Mouse (Mus musculus): ENCODE results near the gene Scgb1c1. TPM values are rescaled to one million over a fixed set of nuclear protein-coding genes. Genes with fewer than 3 reads are reported as not detected.
"Not testable (repeated sequence)": the region's sequence is repeated elsewhere in the genome, so short reads cannot be mapped to it uniquely, and the experiment has no call there.

The Scgb1c1 gene
- polyA plus RNA-seq, 1 experiment from 2014 or later, result not detected

DNA sequence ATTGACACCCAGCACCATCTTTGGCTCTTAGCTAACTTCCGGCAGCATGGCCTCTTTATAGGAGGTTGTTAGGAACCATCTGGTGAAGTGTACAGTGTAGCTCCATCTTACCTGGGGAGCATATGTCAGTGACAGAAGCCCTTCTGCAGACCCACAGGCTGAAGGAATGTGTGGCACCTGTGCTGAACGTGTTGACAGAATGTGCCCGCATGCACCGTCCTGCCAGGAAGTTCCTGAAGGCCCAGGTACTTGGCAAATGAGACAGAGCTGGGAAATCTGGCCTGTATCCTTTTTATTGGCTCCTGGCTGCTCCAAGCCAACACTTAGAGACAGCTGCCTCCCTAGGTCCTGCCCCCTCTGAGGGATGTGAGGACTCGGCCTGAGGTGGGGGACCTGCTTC, 15.4 kb downstream of the Scgb1c1 start:
- no peak overlapping the region for H3K27ac ChIP-seq (replicated peaks)
- peaks cover 73% of the 10 kb centered on the region for H3K36me3 ChIP-seq
- H3K4me3 ChIP-seq, result no peak overlapping the region
- WGBS, result 95% methylated on average over 5 of the region's 5 CpGs
- H3K9me3 ChIP-seq (replicated peaks), result no peaks in the 10 kb centered on the region
- peaks cover 24% of the 10 kb centered on the region for H3K4me1 ChIP-seq
- no peak for DNase-seq (ENCODE audit: low spot score)
- no peaks in the 10 kb centered on the region for H3K27me3 ChIP-seq (ENCODE audit: low read depth, poor library complexity, severe bottlenecking)

DNA sequence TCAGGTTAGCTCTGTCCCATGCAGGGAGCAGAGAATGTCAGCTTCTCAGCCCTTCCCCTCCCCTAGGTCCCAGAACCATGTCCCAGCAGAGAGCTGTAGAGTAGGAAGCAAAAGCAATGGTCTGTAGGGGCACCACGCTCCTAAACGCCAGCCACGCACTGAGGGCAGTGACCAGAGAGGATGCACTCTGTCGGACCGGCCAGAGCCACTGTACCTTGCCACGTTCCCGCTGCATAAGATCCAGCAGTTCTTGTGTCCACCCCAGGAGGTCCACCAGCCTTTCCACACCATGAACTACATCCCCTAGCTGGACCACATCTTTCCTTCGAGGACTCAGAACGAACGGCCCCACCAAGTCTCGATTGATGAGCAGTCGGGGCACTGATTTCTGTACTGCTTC, 19.4 kb downstream of the Scgb1c1 start:
- Histone ChIP-seq H3K36me3 (peaks cover 84% of the 10 kb centered on the region), H3K9me3 (replicated peaks) (no peaks in the 10 kb centered on the region), H3K27ac (replicated peaks) (no peak overlapping the region), H3K27me3 (ENCODE audit: low read depth, poor library complexity, severe bottlenecking) (no peaks in the 10 kb centered on the region), H3K4me3 (no peak overlapping the region), H3K4me1 (no peaks in the 10 kb centered on the region)
- no peak for DNase-seq (ENCODE audit: low spot score)
- 92% methylated on average over 12 of the region's 12 CpGs for WGBS

DNA sequence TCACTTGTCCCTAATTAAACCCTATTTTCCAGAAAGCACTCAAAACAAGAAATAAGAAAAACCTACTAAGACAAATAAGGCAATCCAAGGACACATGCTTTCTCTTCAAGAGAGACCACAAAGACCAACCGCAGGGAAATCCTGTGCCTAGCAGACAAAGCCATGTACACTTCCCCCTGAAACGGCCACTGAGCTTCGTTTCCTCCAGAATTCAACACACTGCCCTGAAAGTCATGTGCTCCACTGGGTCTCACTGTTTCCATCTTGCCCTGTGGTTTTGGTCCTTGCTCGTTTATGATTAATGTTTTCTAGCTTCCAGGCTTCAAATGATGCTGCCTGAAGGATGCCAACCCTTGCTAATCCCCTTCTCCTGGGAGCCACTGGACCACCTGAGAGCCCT, 28.9 kb downstream of the Scgb1c1 start:
- Histone ChIP-seq H3K9me3 (replicated peaks) (no peaks in the 10 kb centered on the region), H3K27me3 (ENCODE audit: low read depth, poor library complexity, severe bottlenecking) (no peaks in the 10 kb centered on the region)
- 93% methylated on average over 4 of the region's 4 CpGs for WGBS

DNA sequence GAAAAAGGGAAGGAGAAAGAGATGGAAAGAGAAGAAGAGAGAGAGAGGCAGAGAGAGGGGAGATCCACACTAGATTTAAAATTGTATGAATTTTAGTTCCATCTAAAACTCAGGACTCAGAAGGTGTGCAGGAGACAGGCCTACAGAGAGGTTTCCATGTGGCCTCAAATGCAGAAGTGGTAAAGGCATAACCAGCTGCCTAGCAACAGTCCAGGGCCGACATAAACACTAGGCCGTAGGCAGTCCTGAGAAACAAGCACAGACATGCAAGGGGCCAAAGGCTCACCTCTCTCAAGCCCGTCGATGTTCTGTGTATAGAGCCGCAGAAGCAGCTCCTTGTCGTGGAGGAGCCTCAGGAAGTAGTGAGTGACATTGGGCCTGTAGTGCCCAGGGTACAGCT, 32.0 kb downstream of the Scgb1c1 start:
- Histone ChIP-seq H3K9me3 (replicated peaks) (no peaks in the 10 kb centered on the region), H3K27ac (replicated peaks) (no peak overlapping the region), H3K4me1 (peaks cover 12% of the 10 kb centered on the region), H3K4me3 (no peak overlapping the region), H3K27me3 (ENCODE audit: low read depth, poor library complexity, severe bottlenecking) (no peaks in the 10 kb centered on the region), H3K36me3 (peaks cover 40% of the 10 kb centered on the region)
- WGBS, result 86% methylated on average over 6 of the region's 6 CpGs
- no peak for DNase-seq (ENCODE audit: low spot score)

More for the DNA sequence above, 28.9 kb downstream of the Scgb1c1 start:
- H3K36me3 ChIP-seq, result peaks cover 42% of the 10 kb centered on the region
- H3K4me3 ChIP-seq, result no peak overlapping the region
- H3K4me1 ChIP-seq, result no peaks in the 10 kb centered on the region
- H3K27ac ChIP-seq (replicated peaks), result no peak overlapping the region
- no peak for DNase-seq (ENCODE audit: low spot score)

DNA sequence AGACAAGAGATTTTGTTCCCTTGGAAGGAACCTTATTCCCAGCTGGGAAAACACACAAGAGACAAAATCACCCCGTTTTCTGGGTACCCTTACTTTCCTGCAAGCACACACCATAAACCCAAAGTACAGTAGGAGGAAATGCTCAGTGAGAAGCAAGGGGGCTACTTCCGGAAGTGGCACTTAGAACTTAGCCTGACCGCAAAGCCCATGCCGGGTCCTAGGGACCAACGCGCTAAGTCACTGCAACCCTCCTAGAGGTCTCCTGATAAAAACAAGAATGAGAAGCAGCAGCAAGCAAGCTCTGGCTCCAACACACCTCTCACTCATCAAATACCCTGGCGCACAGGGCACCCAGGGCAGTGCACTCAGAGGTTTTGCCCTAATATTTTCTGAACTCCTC, 34.0 kb downstream of the Scgb1c1 start:
- Histone ChIP-seq H3K4me1 (peaks cover 23% of the 10 kb centered on the region), H3K27ac (replicated peaks) (no peak overlapping the region), H3K27me3 (ENCODE audit: low read depth, poor library complexity, severe bottlenecking) (no peaks in the 10 kb centered on the region), H3K9me3 (replicated peaks) (no peaks in the 10 kb centered on the region), H3K4me3 (no peak overlapping the region), H3K36me3 (peaks cover 40% of the 10 kb centered on the region)
- DNase-seq (ENCODE audit: low spot score), result no peak
- WGBS, result 90% methylated on average over 7 of the region's 7 CpGs

DNA sequence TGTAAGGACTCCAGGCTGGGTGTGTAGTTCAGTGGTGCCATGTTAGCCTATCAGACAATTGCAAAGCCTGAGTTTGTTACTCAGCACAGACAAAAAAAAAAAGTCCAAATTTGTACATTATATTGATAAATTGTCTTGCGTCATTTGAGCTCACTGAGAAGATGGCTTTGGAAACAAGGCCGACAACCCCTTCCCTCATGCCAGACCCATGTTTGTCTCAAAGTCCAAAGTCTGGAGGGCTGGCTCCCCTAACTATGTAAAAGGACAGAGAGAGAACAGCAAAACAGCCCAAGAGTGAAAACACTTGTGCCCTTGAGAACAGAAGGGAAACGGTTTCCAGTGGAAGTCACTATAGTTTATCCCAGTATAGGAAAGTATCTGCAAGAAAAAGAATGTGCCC, 35.1 kb downstream of the Scgb1c1 start:
- WGBS, result 92% methylated on average over 3 of the region's 3 CpGs
- Histone ChIP-seq H3K4me1 (peaks cover 23% of the 10 kb centered on the region), H3K36me3 (peaks cover 41% of the 10 kb centered on the region), H3K27ac (replicated peaks) (no peak overlapping the region), H3K9me3 (replicated peaks) (no peaks in the 10 kb centered on the region), H3K4me3 (no peak overlapping the region), H3K27me3 (ENCODE audit: low read depth, poor library complexity, severe bottlenecking) (no peaks in the 10 kb centered on the region)
- no peak for DNase-seq (ENCODE audit: low spot score)

DNA sequence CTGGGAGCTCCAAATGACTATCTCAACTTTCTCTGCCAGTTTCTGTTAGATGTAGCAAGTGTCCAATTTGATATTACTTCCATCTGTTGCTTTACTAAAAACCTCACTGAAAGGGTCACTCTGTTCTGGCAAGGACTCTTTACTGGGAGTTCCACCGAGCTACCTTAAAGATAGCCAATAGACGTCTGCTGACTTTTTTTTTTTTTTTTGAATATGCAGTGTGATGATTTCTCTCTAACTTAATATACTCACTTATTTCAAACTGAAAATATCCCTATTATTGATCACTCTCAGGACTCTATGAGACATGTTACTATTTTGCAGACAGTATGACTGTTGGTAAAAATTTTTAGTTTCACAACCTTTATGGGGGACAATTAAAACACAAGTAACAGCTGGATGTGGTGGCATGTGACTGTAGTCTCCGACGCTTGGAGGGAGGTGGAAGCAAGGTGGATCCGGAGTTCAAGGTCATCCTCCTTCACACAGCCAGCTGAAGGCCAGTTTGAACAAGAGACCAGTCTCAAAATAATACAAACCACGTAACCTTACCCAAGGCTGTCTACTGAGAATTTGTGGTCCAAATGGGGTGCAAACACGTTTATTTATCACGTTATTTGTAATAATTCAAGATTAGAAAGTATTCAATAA, 35.6 kb downstream of the Scgb1c1 start:
- H3K4me3 ChIP-seq, result peak overlapping the region; percentile 96
- no peaks in the 10 kb centered on the region for H3K9me3 ChIP-seq (replicated peaks)
- no peak for DNase-seq (ENCODE audit: low spot score)
- H3K27ac ChIP-seq (replicated peaks), result peak overlapping the region; percentile 87
- H3K36me3 ChIP-seq, result peaks cover 42% of the 10 kb centered on the region
- peaks cover 23% of the 10 kb centered on the region for H3K4me1 ChIP-seq
- no peaks in the 10 kb centered on the region for H3K27me3 ChIP-seq (ENCODE audit: low read depth, poor library complexity, severe bottlenecking)
- 36% methylated on average over 8 of the region's 8 CpGs for WGBS

DNA sequence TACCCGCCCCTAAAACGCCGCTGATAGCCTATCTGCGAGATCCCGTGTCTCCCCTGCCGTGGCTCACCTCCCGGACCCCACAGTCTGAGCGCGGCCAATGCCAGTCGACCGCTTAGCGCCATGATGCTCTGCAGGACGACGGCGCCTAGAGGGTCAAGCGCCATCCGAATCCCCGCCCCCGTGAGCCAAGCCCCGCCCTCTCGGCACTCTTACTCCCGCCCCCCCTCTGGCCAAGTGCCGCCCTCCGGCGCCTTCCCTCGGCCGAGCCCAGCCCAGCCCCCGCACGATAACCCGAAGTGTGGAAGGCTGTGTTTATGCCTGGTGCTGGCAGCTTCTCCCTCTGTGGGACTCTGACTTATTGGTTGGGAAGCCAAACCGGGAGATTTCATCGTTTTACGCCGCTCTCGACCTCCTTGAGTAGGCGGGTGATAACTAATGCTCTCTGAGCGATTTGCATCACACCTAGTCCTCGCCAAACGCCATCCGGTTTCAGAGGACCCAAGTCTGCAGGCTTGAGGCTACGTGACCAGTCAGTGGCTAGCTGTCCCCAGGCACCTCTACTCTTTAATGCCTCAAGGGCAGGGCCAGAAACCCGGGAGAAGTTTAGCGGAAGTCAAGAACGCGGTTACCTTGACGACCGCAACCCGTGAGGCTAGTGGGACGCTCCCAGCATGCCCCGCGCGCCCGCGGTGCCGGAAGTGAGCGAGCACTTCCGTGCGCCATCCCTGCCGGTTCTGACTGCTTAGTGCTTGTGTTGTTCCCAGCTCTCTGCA, 36.5 kb downstream of the Scgb1c1 start, which contains the start of the genes Psmd13 and Sirt3:
Gene Psmd13, plus strand, starts transcription at position 273 of the 773 bp plus-strand sequence.
Gene Sirt3, minus strand, starts transcription at position 614 of the 773 bp plus-strand sequence.
- peak within 1 kb of the TSS; percentile 96 for H3K4me3 ChIP-seq
- H3K27me3 ChIP-seq (ENCODE audit: low read depth, poor library complexity, severe bottlenecking), result no peaks in the 10 kb centered on the region
- H3K4me1 ChIP-seq, result peaks cover 23% of the 10 kb centered on the region
- H3K36me3 ChIP-seq, result peaks cover 42% of the 10 kb centered on the region
- H3K9me3 ChIP-seq (replicated peaks), result no peaks in the 10 kb centered on the region
- WGBS, result under 1% methylated on average over 59 of the region's 59 CpGs
- peak within 1 kb of the TSS; percentile 87 for H3K27ac ChIP-seq (replicated peaks)
- DNase-seq (ENCODE audit: low spot score), result peak; percentile 94

DNA sequence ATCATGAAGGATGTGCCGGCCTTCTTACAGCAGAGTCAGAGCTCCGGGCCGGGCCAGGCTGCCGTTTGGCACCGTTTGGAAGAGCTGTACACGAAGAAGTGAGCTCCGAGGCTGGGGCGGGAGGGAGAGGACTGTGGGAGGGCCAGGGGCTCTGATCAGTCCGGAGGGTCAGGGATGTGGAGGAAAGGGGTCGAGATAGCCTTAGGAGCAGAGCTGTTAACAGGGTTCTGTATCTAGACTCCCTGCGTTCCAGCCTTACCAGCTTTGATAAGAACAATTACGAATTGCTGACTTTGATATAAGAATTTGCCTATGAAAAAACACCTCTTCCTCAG, 37.1 kb downstream of the Scgb1c1 start:
- Histone ChIP-seq H3K36me3 (peaks cover 44% of the 10 kb centered on the region), H3K9me3 (replicated peaks) (no peaks in the 10 kb centered on the region), H3K27me3 (ENCODE audit: low read depth, poor library complexity, severe bottlenecking) (no peaks in the 10 kb centered on the region), H3K27ac (replicated peaks) (peak overlapping the region; percentile 87), H3K4me1 (peaks cover 23% of the 10 kb centered on the region), H3K4me3 (peak overlapping the region; percentile 96)
- 0% methylated on average over 12 of the region's 12 CpGs for WGBS
- no peak for DNase-seq (ENCODE audit: low spot score)

DNA sequence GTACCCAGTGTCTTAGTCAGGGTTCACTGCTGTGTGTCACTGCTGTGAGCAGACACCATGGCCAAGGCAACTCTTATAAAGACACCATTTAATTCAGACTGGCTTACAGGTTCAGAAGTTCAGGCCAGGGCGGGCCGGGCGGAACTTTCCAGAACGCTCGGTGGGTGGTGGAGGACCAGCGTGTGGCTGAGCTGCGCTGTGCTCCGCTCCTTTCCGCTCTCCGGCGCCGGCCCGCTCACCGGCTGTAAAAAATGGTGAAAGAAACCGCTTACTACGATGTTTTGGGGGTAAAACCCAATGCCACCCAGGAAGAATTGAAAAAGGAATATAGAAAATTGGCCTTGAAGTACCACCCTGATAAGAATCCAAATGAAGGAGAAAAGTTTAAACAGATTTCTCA, 45.3 kb downstream of the Scgb1c1 start:
- 96% methylated on average over 16 of the region's 16 CpGs for WGBS
- H3K36me3 ChIP-seq, result peaks cover 87% of the 10 kb centered on the region
- not testable (repeated sequence) for H3K9me3 ChIP-seq (replicated peaks); H3K27ac ChIP-seq (replicated peaks); H3K4me3 ChIP-seq; DNase-seq (ENCODE audit: low spot score); H3K4me1 ChIP-seq; H3K27me3 ChIP-seq (ENCODE audit: low read depth, poor library complexity, severe bottlenecking)

DNA sequence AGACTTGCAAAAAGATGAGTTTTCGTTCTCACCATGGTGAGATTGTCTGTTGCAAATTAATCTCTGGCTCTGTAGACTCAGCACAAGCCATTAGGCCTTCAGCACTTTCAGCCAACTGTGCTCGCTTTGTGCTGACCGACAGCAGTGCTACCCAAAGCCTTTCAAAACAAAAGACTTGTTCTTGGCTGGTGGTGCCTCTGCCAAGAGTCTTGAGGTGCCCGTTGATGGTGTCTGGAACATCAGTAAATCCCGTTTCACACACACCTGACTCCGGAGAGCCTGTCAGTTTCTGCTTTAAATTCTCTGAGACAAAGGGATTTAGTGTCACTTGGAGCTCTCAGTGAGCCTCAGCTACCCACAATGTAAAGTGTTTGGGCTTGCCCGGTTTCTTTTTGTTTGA, 48.7 kb downstream of the Scgb1c1 start:
- Histone ChIP-seq H3K27me3 (ENCODE audit: low read depth, poor library complexity, severe bottlenecking) (no peaks in the 10 kb centered on the region), H3K4me3 (no peak overlapping the region), H3K27ac (replicated peaks) (no peak overlapping the region), H3K9me3 (replicated peaks) (no peaks in the 10 kb centered on the region), H3K36me3 (peaks cover 87% of the 10 kb centered on the region), H3K4me1 (no peaks in the 10 kb centered on the region)
- DNase-seq (ENCODE audit: low spot score), result no peak
- 86% methylated on average over 7 of the region's 7 CpGs for WGBS

DNA sequence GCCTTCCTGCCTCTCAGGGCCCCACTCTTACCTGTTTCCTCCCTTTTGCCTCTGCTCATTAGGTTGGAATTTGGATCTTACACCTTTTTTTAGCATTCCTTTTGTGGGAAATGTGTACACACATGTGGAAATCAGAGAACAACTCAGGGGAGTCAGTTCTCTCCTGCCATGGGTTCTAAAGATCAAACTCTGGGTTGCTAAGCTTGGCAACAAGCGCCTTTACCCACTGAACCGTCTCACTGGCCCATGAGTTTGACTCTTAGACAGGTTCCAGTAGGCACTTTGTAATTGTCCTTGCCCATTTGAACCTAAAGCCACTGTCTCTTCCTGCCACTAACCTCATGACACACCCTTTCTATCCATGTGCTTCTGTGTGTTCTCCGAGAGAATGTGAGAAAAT, 49.3 kb downstream of the Scgb1c1 start:
- no peak for DNase-seq (ENCODE audit: low spot score)
- Histone ChIP-seq H3K4me1 (no peaks in the 10 kb centered on the region), H3K27me3 (ENCODE audit: low read depth, poor library complexity, severe bottlenecking) (no peaks in the 10 kb centered on the region), H3K36me3 (peaks cover 87% of the 10 kb centered on the region), H3K9me3 (replicated peaks) (no peaks in the 10 kb centered on the region), H3K4me3 (no peak overlapping the region), H3K27ac (replicated peaks) (no peak overlapping the region)
- whole genome bisulfite sequencing, result 95% methylated on average over 3 of the region's 3 CpGs

Measured in midbrain, embryonic 10.5 days (tissue).